Mouse (Mus musculus) MEL (cell line): ENCODE data around the gene Rcc1. TPM values are rescaled to one million over a fixed set of nuclear protein-coding genes. Genes with fewer than 3 reads are reported as not detected.

Experiments
- DNase-seq: peaks from one replicate; pipeline ENCODE4 v3.0.0; 2011; ENCODE audit warnings: low read depth, low spot score
- H3K27ac ChIP-seq: 2 replicates; pipeline ENCODE4 v1.5.1; 2012; ENCODE audit warnings: low read depth, mild to moderate bottlenecking, control low read depth, low read length, moderate library complexity; ENCODE audit not compliant: control insufficient read depth
- H3K27me3 ChIP-seq, 2 experiments: fragments of 150-350 bp in 1 of 2; sonication (generic) in 1 of 2; 2 replicates each; pipeline ENCODE4 v1.6.1; 2012; ENCODE audit warnings: low read length in 2 of 2, mild to moderate bottlenecking in 2 of 2, improper control_type of control experiment in 1 of 2, moderate library complexity in 1 of 2; ENCODE audit not compliant: insufficient read depth in 2 of 2, control insufficient read depth in 1 of 2
- H3K36me3 ChIP-seq, 2 experiments: 2 replicates each; pipeline ENCODE4 v1.6.1; 2012 to 2014; ENCODE audit warnings: low read length in 2 of 2, improper control_type of control experiment in 1 of 2, inconsistent platforms in 1 of 2, mild to moderate bottlenecking in 1 of 2; ENCODE audit not compliant: insufficient read depth in 2 of 2, control insufficient read depth in 1 of 2
- H3K4me1 ChIP-seq, 2 experiments: fragments of 150-350 bp in 1 of 2; sonication (generic) in 1 of 2; 2 replicates each; pipeline ENCODE4 v1.6.1; 2012; ENCODE audit warnings: low read length in 2 of 2, improper control_type of control experiment in 1 of 2, mild to moderate bottlenecking in 1 of 2; ENCODE audit not compliant: insufficient read depth in 2 of 2, control insufficient read depth in 1 of 2
- H3K4me3 ChIP-seq, 2 experiments: fragments of 150-350 bp in 1 of 2; sonication (generic) in 1 of 2; 2 replicates each; pipeline ENCODE4 v1.5.1; 2012; ENCODE audit warnings: low read depth in 2 of 2, low read length in 2 of 2, mild to moderate bottlenecking in 2 of 2, moderate library complexity in 2 of 2, control low read depth in 1 of 2, improper control_type of control experiment in 1 of 2; ENCODE audit not compliant: control insufficient read depth in 1 of 2, insufficient read depth in 1 of 2
- H3K79me2 ChIP-seq: 2 replicates; pipeline ENCODE4 v1.6.1; 2012; ENCODE audit warnings: mild to moderate bottlenecking, low read length, moderate library complexity; ENCODE audit not compliant: control insufficient read depth, poor library complexity, insufficient read depth
- H3K9ac ChIP-seq: 2 replicates; pipeline ENCODE4 v1.6.1; 2012; ENCODE audit warnings: low read depth, mild to moderate bottlenecking, control low read depth, low read length, moderate library complexity; ENCODE audit not compliant: control insufficient read depth, poor library complexity, severe bottlenecking
- H3K9me3 ChIP-seq: fragments of 150-350 bp; sonication (generic); replicated peaks from 2 replicates; pipeline ENCODE4 v1.6.1; 2012; ENCODE audit warnings: mild to moderate bottlenecking, low read length, improper control_type of control experiment, moderate library complexity; ENCODE audit not compliant: insufficient read depth
- BHLHE40 ChIP-seq: IDR thresholded peaks from 2 replicates; pipeline ENCODE4 v1.6.1; 2012; ENCODE audit warnings: low read depth, mild to moderate bottlenecking, inconsistent platforms, low read length, improper control_type of control experiment, borderline replicate concordance
- CHD2 ChIP-seq: IDR thresholded peaks from 2 replicates; pipeline ENCODE4 v1.6.1; 2011; ENCODE audit warnings: low read length, improper control_type of control experiment
- EP300 ChIP-seq, 2 experiments: IDR thresholded peaks; 2 replicates each; pipeline ENCODE4 v1.6.1; 2011; ENCODE audit warnings: improper control_type of control experiment in 2 of 2, low read length in 2 of 2, low read depth in 1 of 2, mild to moderate bottlenecking in 1 of 2
- ETS1 ChIP-seq: IDR thresholded peaks from 2 replicates; pipeline ENCODE4 v1.6.1; 2012; ENCODE audit warnings: low read depth, mild to moderate bottlenecking, inconsistent platforms, low read length, improper control_type of control experiment, moderate library complexity
- GATA1 ChIP-seq: IDR thresholded peaks from 2 replicates; pipeline ENCODE4 v1.6.1; 2011; ENCODE audit warnings: low read depth, low read length, improper control_type of control experiment
- HCFC1 ChIP-seq: IDR thresholded peaks from 2 replicates; pipeline ENCODE4 v1.6.1; 2012; ENCODE audit warnings: low read depth, mild to moderate bottlenecking, inconsistent platforms, low read length, improper control_type of control experiment, moderate library complexity
- JUND ChIP-seq: IDR thresholded peaks from 2 replicates; pipeline ENCODE4 v1.6.1; 2011; ENCODE audit warnings: low read depth, mild to moderate bottlenecking, improper control_type of control experiment, low read length
- MAFK ChIP-seq: IDR thresholded peaks from 2 replicates; pipeline ENCODE4 v1.6.1; 2011; ENCODE audit warnings: low read depth, mild to moderate bottlenecking, low read length, improper control_type of control experiment, borderline replicate concordance
- MAZ ChIP-seq: IDR thresholded peaks from 2 replicates; pipeline ENCODE4 v1.6.1; 2012; ENCODE audit warnings: low read depth, mild to moderate bottlenecking, inconsistent platforms, low read length, improper control_type of control experiment
- MEF2A ChIP-seq: IDR thresholded peaks from 2 replicates; pipeline ENCODE4 v1.6.1; 2014; ENCODE audit warnings: low read depth, mild to moderate bottlenecking, inconsistent platforms, low read length, improper control_type of control experiment; ENCODE audit not compliant: poor library complexity, insufficient replicate concordance, severe bottlenecking; ENCODE audit errors: extremely low read depth
- NRF1 ChIP-seq: IDR thresholded peaks from 2 replicates; pipeline ENCODE4 v1.6.1; 2014; ENCODE audit warnings: low read depth, mild to moderate bottlenecking, inconsistent platforms, low read length, improper control_type of control experiment, moderate library complexity; ENCODE audit not compliant: poor library complexity, insufficient read depth, severe bottlenecking
- POLR2AphosphoS5 ChIP-seq: IDR thresholded peaks from 2 replicates; pipeline ENCODE4 v1.6.1; 2012; ENCODE audit warnings: low read depth, borderline replicate concordance, mild to moderate bottlenecking, inconsistent platforms, low read length, moderate library complexity, mixed read lengths
- RAD21 ChIP-seq: IDR thresholded peaks from 2 replicates; pipeline ENCODE4 v1.6.1; 2011; ENCODE audit warnings: mild to moderate bottlenecking, low read depth, low read length, improper control_type of control experiment
- SMC3 ChIP-seq: IDR thresholded peaks from 2 replicates; pipeline ENCODE4 v1.6.1; 2011; ENCODE audit warnings: low read depth, low read length, improper control_type of control experiment
- ZNF384 ChIP-seq: IDR thresholded peaks from 2 replicates; pipeline ENCODE4 v1.6.1; 2012; ENCODE audit warnings: low read depth, mild to moderate bottlenecking, inconsistent platforms, low read length, improper control_type of control experiment
- polyA plus RNA-seq, 2 experiments: library from polyadenylated mRNA; stranded (reverse) in 1 of 2; unstranded in 1 of 2; fragments of >175 nt in 1 of 2; fragments of >200 nt in 1 of 2; gene quantifications; 2 replicates each; pipeline versions ENCODE4 v1.2.1 to v1.2.4; 2012; ENCODE audit warnings: low replicate concordance in 2 of 2, low read depth in 1 of 2; ENCODE audit not compliant: insufficient read length in 2 of 2, insufficient read depth in 1 of 2, missing spikeins in 1 of 2
- total RNA-seq: library from RNA; depleted of rRNA; stranded (reverse); fragments of 300-350 nt; gene quantifications from 2 replicates; pipeline ENCODE4 v1.2.3, GENCODE M21; 2012

Rcc1 gene
- total and polyA plus RNA-seq, 3 experiments: 83.6 to 186 (median 147) TPM

- Histone ChIP-seq H3K27me3 (no peaks in the 10 kb centered on the region), H3K4me1 (peaks cover 12 to 25% of the 10 kb centered on the region in 2 experiments), H3K79me2 (peaks cover 30% of the 10 kb centered on the region)
- no peak for DNase-seq
- TF ChIP-seq MEF2A (no peak), CHD2 (no peak), EP300 (IDR thresholded peaks at IDR 0.05; ENCODE audit: low read depth in 1 of 2, low read length in 2 of 2) (no peak), ZNF384 (no peak)
- TF ChIP-seq, all 39 proteins: peak for 0
- Histone ChIP-seq H3K27ac (no peak overlapping the region; the same call in 1 of the 2 replicates), H3K9me3 (no peaks in the 10 kb centered on the region), H3K4me3 (no peak overlapping the region), H3K36me3 (peaks cover 5 to 29% of the 10 kb centered on the region in 2 experiments), H3K9ac (no peak overlapping the region)
Observed at GRCm38 (mm10) chr4:132389302-132389701, 35.9 kb upstream of the Rcc1 start.

- no peak for TF ChIP-seq POLR2AphosphoS5
- TF ChIP-seq ETS1: no peak
- TF ChIP-seq BHLHE40: no peak
- DNase-seq: no peak
- peaks cover 21% of the 10 kb centered on the region for H3K79me2 ChIP-seq
- H3K4me1 ChIP-seq: peaks cover 14 to 26% of the 10 kb centered on the region in 2 experiments
- H3K9me3 ChIP-seq: no peaks in the 10 kb centered on the region
- no peak overlapping the region for H3K4me3 ChIP-seq
- no peak overlapping the region for H3K27ac ChIP-seq
- H3K9ac ChIP-seq: no peak overlapping the region
- H3K36me3 ChIP-seq: peaks cover 5 to 26% of the 10 kb centered on the region in 2 experiments
- no peaks in the 10 kb centered on the region for H3K27me3 ChIP-seq
Observed at GRCm38 (mm10) chr4:132387617-132388016, 34.2 kb upstream of the Rcc1 start.

GRCm38 (mm10) chr4:132386846-132387245 is 33.4 kb upstream of the Rcc1 start:
- no peak for DNase-seq
- peaks cover 5 to 21% of the 10 kb centered on the region in 2 experiments for H3K36me3 ChIP-seq
- no peak overlapping the region for H3K9ac ChIP-seq
- H3K9me3 ChIP-seq: no peaks in the 10 kb centered on the region
- H3K79me2 ChIP-seq: peaks cover 18% of the 10 kb centered on the region
- H3K27ac ChIP-seq: no peak overlapping the region
- TF ChIP-seq NRF1 (no peak), BHLHE40 (no peak), GATA1 (no peak), MAFK (no peak), MAZ (no peak), MEF2A (no peak), HCFC1 (no peak), JUND (no peak), RAD21 (no peak), SMC3 (no peak)
- TF ChIP-seq, all 39 proteins: peak for 0
- Histone ChIP-seq H3K4me1 (peaks cover 11 to 21% of the 10 kb centered on the region in 2 experiments), H3K4me3 (no peak overlapping the region), H3K27me3 (no peaks in the 10 kb centered on the region)
